Mouse (Mus musculus): ENCODE results near the gene Bcl7c. TPM values are rescaled to one million over a fixed set of nuclear protein-coding genes. Genes with fewer than 3 reads are reported as not detected.

Bcl7c gene
- total RNA-seq (2023) = 10 to 100 TPM; 34.8 to 46.5 TPM

DNA sequence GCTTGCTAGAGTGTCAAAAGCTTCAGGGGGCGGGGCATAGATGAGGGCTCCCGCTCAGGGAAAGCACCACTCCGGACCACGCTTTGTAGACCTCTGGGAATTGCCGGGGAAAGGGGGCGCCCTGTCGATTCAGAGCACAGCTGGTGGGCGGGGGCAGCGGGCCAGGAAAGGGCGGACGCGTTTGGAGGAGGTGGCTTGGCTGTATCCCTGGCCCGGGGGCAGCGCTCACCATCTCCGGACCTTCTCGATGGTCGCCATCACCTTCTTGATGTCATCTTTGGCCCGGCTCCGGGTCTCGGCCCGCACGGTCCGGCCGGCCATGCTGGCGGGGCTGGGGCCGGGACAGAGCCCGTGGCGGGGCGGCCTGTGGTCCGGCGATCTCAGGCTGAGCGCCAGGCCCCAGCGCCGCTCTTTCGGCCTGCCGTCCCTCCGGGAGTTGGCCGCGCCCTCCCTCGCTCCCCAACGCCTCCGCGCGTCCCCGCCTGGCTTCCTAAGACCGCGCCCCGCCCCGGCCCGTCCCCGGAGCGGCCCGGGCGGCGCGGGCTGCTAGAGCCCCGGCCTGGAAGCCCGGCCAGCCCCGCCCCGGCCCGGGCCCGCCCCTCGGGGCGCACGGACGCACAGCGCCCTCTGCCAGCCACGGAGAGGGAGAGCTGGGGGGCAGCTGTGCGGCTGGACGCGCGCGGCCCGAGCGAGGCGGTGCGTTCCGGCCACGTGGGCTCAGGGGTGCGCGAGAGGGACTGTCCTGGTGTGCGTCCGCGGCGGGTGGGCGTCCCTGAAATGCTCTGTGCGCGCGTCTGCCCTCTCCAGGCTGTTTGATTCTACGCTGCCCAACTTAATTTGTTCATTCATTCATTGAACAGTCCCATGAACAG lies at the start of gene Bcl7c:
Bcl7c (minus strand) TSS at position 727 of the 872 bp plus-strand sequence.

GRCm38 (mm10) chr7:127744366-127745045 lies 35.8 kb upstream of the Bcl7c start, which contains the start of gene Fbxl19:
Gene Fbxl19 (plus strand): TSS chr7:127744543.

GRCm38 (mm10) chr7:127732066-127732465 lies 23.3 kb upstream of the Bcl7c start, which contains the start of gene Ctf2:
Gene Ctf2 (minus strand): TSS chr7:127732166.

GRCm38 (mm10) chr7:127712461-127713385 lies 4.0 kb upstream of the Bcl7c start, which contains the start of gene Ctf1:
Gene Ctf1 (plus strand): TSS chr7:127712736.

GRCm38 (mm10) chr7:127614891-127615843 lies 93.6 kb downstream of the Bcl7c start, which contains the start of gene Zfp629:
Gene Zfp629 (minus strand): TSS chr7:127615797.

Other genes starting within 250 kb of the Bcl7c start
- gene Prr14, start 249.3 kb downstream of the Bcl7c start, total RNA-seq (2023) = 100 to 1,000 TPM; 127 to 135 TPM
- 100 to 1,000 TPM; 244 to 257 TPM for gene Fbrs, start 229.7 kb downstream of the Bcl7c start, total RNA-seq (2023)
- gene Srcap, start 196.9 kb downstream of the Bcl7c start, total RNA-seq (2023) = 10 to 100 TPM; 74.2 to 78.1 TPM
- gene Gm42715, start 189.3 kb downstream of the Bcl7c start, total RNA-seq (2023) = 10 to 100 TPM; 20.3 to 21.7 TPM
- gene Tmem265, start 147.5 kb downstream of the Bcl7c start, total RNA-seq (2023) = not detected
- 100 to 1,000 TPM; 104 to 116 TPM for gene Phkg2, start 135.6 kb downstream of the Bcl7c start, total RNA-seq (2023)
- gene Ccdc189, start 120.3 kb downstream of the Bcl7c start, total RNA-seq (2023) = 10 to 100 TPM; 16.7 to 19.2 TPM
- 100 to 1,000 TPM; 158 to 167 TPM for gene Rnf40, start 120.2 kb downstream of the Bcl7c start, total RNA-seq (2023)
- 1 to 10 TPM; 2.3 to 5.2 TPM for gene Zfp629, start 93.1 kb downstream of the Bcl7c start, total RNA-seq (2023)
- not detected for gene Ctf1, start 3.8 kb upstream of the Bcl7c start, total RNA-seq (2023)
- gene Ctf2, start 23.2 kb upstream of the Bcl7c start, total RNA-seq (2023) = not detected
- 1 to 10 TPM; 6.0 to 7.0 TPM for gene Fbxl19, start 35.6 kb upstream of the Bcl7c start, total RNA-seq (2023)
- 10 to 100 TPM; 27.2 to 29.1 TPM for gene Orai3, start 60.9 kb upstream of the Bcl7c start, total RNA-seq (2023)
- 10 to 100 TPM; 30.9 to 31.9 TPM for gene Setd1a, start 67.7 kb upstream of the Bcl7c start, total RNA-seq (2023)
- under 1 TPM in 1 of 2 experiments, not detected in 1; 0.84 TPM for gene Gm49388, start 76.7 kb upstream of the Bcl7c start, total RNA-seq (2023)
- 10 to 100 TPM; 12.8 to 15.1 TPM for gene Hsd3b7, start 91.7 kb upstream of the Bcl7c start, total RNA-seq (2023)
- gene Stx4a, start 115.4 kb upstream of the Bcl7c start, total RNA-seq (2023) = 10 to 100 TPM; 61.0 to 71.1 TPM
- gene Stx1b, start 115.6 kb upstream of the Bcl7c start, total RNA-seq (2023) = not detected
- 10 to 100 TPM; 39.9 to 40.2 TPM for gene Zfp646, start 167.3 kb upstream of the Bcl7c start, total RNA-seq (2023)
- gene Zfp668, start 167.9 kb upstream of the Bcl7c start, total RNA-seq (2023) = 1 to 10 TPM; 6.9 to 8.2 TPM
- gene Prss53, start 182.0 kb upstream of the Bcl7c start, total RNA-seq (2023) = not detected
- gene Gm21974, start 186.5 kb upstream of the Bcl7c start, total RNA-seq (2023) = not detected
- 10 to 100 TPM in 1 of 2 experiments, 1 to 10 TPM in 1; 8.9 to 10.6 TPM for gene Vkorc1, start 186.7 kb upstream of the Bcl7c start, total RNA-seq (2023)
- gene Bckdk, start 195.1 kb upstream of the Bcl7c start, total RNA-seq (2023) = 10 to 100 TPM; 33.7 to 34.8 TPM
- gene Kat8, start 203.6 kb upstream of the Bcl7c start, total RNA-seq (2023) = 10 to 100 TPM; 16.9 to 19.3 TPM
- not detected for gene Prss8, start 221.2 kb upstream of the Bcl7c start, total RNA-seq (2023)
- gene Prss36, start 237.8 kb upstream of the Bcl7c start, total RNA-seq (2023) = 1 to 10 TPM in 1 of 2 experiments, under 1 TPM in 1; 0.73 to 2.2 TPM